Mouse (Mus musculus): ENCODE measurements around the gene Pou3f3. TPM values are rescaled to one million over a fixed set of nuclear protein-coding genes. Genes with fewer than 3 reads are reported as not detected.

Gene Pou3f3
- polyA plus RNA-seq, 1 experiment from 2014 or later, result 7.6 TPM

DNA sequence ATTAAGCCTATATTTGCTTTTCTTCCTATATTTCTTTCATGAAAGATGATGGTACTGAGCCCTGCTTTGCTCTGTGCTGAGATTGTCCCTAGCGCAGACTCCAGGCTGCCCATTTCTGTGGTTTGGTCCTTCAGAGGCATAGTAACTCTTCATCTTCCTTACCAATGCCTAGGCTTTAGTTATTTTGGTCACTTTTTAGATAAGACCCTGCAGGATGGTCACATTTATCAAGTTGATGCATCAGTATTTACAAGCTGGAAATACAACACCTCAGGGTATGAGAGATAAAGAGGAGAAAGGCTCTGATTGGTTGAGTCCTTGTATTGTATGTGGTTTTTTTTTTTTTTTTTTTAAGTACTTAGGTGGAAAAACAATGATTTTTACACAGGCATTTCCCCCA is 5.2 kb downstream of the Pou3f3 start:
- 14% methylated on average over 1 of the region's 1 CpGs for WGBS
- Histone ChIP-seq H3K27me3 (ENCODE audit: insufficient read depth, low read length) (peaks cover 86% of the 10 kb centered on the region), H3K36me3 (ENCODE audit: insufficient read depth, low read length) (no peaks in the 10 kb centered on the region), H3K9ac (replicated peaks; ENCODE audit: low read length) (peak overlapping the region; percentile 61), H3K27ac (ENCODE audit: low read length) (no peak overlapping the region), H3K4me2 (replicated peaks; ENCODE audit: low read depth, low read length) (peak overlapping the region; percentile 48), H3K4me3 (ENCODE audit: low read length) (peak overlapping the region; percentile 41), H3K9me3 (ENCODE audit: low read length) (no peaks in the 10 kb centered on the region), H3K4me1 (ENCODE audit: insufficient read depth, low read length) (peaks cover 13% of the 10 kb centered on the region)
- no peak for ATAC-seq (ENCODE audit: low FRiP score, low TSS enrichment)

GRCm38 (mm10) chr1:42701833-42702611 is 6.5 kb downstream of the Pou3f3 start:
- peak overlapping the region; percentile 48 for H3K4me2 ChIP-seq (replicated peaks; ENCODE audit: low read depth, low read length)
- H3K27ac ChIP-seq (ENCODE audit: low read length), result peak overlapping the region; percentile 34; the same call in 1 of the 2 replicates
- WGBS, result 11% methylated on average over 5 of the region's 5 CpGs
- H3K9me3 ChIP-seq (ENCODE audit: low read length), result no peaks in the 10 kb centered on the region
- H3K4me1 ChIP-seq (ENCODE audit: insufficient read depth, low read length), result peaks cover 13% of the 10 kb centered on the region
- H3K36me3 ChIP-seq (ENCODE audit: insufficient read depth, low read length), result no peaks in the 10 kb centered on the region
- H3K4me3 ChIP-seq (ENCODE audit: low read length), result peak overlapping the region; percentile 32
- ATAC-seq (ENCODE audit: low FRiP score, low TSS enrichment), result no peak
- peaks cover 86% of the 10 kb centered on the region for H3K27me3 ChIP-seq (ENCODE audit: insufficient read depth, low read length)
- H3K9ac ChIP-seq (replicated peaks; ENCODE audit: low read length), result peak overlapping the region; percentile 31; the same call in 1 of the 2 replicates

DNA sequence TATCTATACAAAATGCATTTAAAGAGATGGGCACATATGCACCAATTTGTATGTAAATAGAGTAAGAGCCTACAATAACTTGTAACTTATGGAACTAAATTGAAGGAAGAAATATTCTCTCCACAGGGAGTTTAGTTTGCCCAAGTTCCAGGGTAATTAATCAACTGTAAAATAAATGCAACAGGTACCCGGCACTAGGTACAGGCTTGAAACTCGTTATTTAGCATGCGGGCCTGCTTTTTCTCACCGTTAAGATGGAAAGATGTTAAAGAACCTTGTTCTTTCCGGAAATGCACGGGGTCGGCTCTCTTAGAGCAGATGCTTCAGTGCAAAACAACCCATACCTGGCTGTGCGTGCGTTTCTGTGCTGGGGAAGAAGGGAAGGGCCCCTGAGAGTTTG is 7.4 kb downstream of the Pou3f3 start:
- Histone ChIP-seq H3K9me3 (ENCODE audit: low read length) (no peaks in the 10 kb centered on the region), H3K27me3 (ENCODE audit: insufficient read depth, low read length) (peaks cover 85% of the 10 kb centered on the region), H3K27ac (ENCODE audit: low read length) (peak overlapping the region; percentile 85), H3K36me3 (ENCODE audit: insufficient read depth, low read length) (no peaks in the 10 kb centered on the region), H3K4me1 (ENCODE audit: insufficient read depth, low read length) (peaks cover 6% of the 10 kb centered on the region), H3K4me2 (replicated peaks; ENCODE audit: low read depth, low read length) (peak overlapping the region; percentile 37), H3K4me3 (ENCODE audit: low read length) (peak overlapping the region; percentile 32), H3K9ac (replicated peaks; ENCODE audit: low read length) (peak overlapping the region; percentile 53; the same call in 1 of the 2 replicates)
- no peak; the same call in 1 of the 2 replicates for ATAC-seq (ENCODE audit: low FRiP score, low TSS enrichment)
- 3% methylated on average over 9 of the region's 9 CpGs for WGBS

GRCm38 (mm10) chr1:42703424-42703823 is 7.9 kb downstream of the Pou3f3 start:
- Histone ChIP-seq H3K4me2 (replicated peaks; ENCODE audit: low read depth, low read length) (peak overlapping the region; percentile 37), H3K9ac (replicated peaks; ENCODE audit: low read length) (peak overlapping the region; percentile 53; the same call in 1 of the 2 replicates), H3K9me3 (ENCODE audit: low read length) (no peaks in the 10 kb centered on the region), H3K27me3 (ENCODE audit: insufficient read depth, low read length) (peaks cover 85% of the 10 kb centered on the region), H3K36me3 (ENCODE audit: insufficient read depth, low read length) (no peaks in the 10 kb centered on the region), H3K27ac (ENCODE audit: low read length) (peak overlapping the region; percentile 85), H3K4me3 (ENCODE audit: low read length) (peak overlapping the region; percentile 32), H3K4me1 (ENCODE audit: insufficient read depth, low read length) (peaks cover 4% of the 10 kb centered on the region)
- ATAC-seq (ENCODE audit: low FRiP score, low TSS enrichment), result peak; percentile 33
- WGBS, result 9% methylated on average over 7 of the region's 7 CpGs

DNA sequence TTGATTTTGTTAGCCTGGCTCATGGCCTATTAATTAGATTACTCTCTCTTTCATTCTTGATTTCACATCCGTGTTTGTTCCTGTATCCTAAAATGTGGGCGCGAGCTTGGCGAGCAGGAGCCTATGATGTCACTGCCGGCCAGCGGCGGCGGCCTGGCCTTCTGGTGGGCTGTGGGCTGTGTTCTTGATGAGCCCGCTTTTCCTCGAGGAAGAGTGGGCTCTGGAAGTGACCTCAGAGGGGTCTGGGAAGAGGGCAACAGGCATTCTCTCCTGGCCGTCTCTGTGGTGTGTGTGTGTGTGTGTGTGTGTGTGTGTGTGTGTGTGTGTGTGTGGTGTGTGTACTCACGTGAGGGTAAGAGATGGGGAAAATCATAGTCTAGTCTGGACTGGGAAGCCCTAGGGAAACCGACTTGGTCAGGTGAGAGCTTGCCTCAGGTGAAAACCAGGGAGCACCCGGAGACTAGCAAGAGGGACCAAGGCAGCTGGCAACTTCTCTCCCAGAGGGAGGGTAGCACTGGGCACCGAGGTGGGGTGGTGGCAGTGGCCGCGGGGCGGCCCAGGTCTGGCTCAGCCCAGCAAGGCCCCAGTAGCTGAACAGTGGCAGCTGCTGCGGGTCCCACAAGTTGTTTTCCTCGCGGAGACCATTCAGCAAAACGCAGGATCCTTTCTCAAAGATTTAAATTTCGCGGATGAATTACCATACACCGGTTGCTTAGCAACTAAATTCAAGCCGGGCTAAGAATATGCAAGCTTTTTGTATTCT is 8.5 kb downstream of the Pou3f3 start:
- Histone ChIP-seq H3K27ac (ENCODE audit: low read length) (peak overlapping the region; percentile 85), H3K9ac (replicated peaks; ENCODE audit: low read length) (peak overlapping the region; percentile 53; the same call in 1 of the 2 replicates), H3K4me2 (replicated peaks; ENCODE audit: low read depth, low read length) (peak overlapping the region; percentile 37), H3K27me3 (ENCODE audit: insufficient read depth, low read length) (peaks cover 85% of the 10 kb centered on the region), H3K9me3 (ENCODE audit: low read length) (no peaks in the 10 kb centered on the region), H3K4me1 (ENCODE audit: insufficient read depth, low read length) (no peaks in the 10 kb centered on the region; the same call in 1 of the 2 replicates), H3K36me3 (ENCODE audit: insufficient read depth, low read length) (no peaks in the 10 kb centered on the region), H3K4me3 (ENCODE audit: low read length) (peak overlapping the region; percentile 32)
- peak; percentile 60 for ATAC-seq (ENCODE audit: low FRiP score, low TSS enrichment)
- under 1% methylated on average over 26 of the region's 26 CpGs for whole genome bisulfite sequencing

GRCm38 (mm10) chr1:42704981-42705810 is 9.6 kb downstream of the Pou3f3 start:
- ATAC-seq (ENCODE audit: low FRiP score, low TSS enrichment), result no peak

GRCm38 (mm10) chr1:42705811-42706160 is 10.2 kb downstream of the Pou3f3 start:
- Histone ChIP-seq H3K9me3 (ENCODE audit: low read length) (no peaks in the 10 kb centered on the region), H3K4me3 (ENCODE audit: low read length) (no peak overlapping the region), H3K27me3 (ENCODE audit: insufficient read depth, low read length) (peaks cover 89% of the 10 kb centered on the region), H3K36me3 (ENCODE audit: insufficient read depth, low read length) (no peaks in the 10 kb centered on the region), H3K9ac (replicated peaks; ENCODE audit: low read length) (no peak overlapping the region), H3K4me2 (replicated peaks; ENCODE audit: low read depth, low read length) (peak overlapping the region; percentile 18; the same call in 1 of the 2 replicates), H3K27ac (ENCODE audit: low read length) (peak overlapping the region; percentile 71; the same call in 1 of the 2 replicates), H3K4me1 (ENCODE audit: insufficient read depth, low read length) (peaks cover 5% of the 10 kb centered on the region; the same call in 1 of the 2 replicates)
- no peak for ATAC-seq (ENCODE audit: low FRiP score, low TSS enrichment)
- WGBS, result 4% methylated on average over 8 of the region's 8 CpGs

More at GRCm38 (mm10) chr1:42704981-42705810, 9.6 kb downstream of the Pou3f3 start:
- peaks cover 5% of the 10 kb centered on the region; the same call in 1 of the 2 replicates for H3K4me1 ChIP-seq (ENCODE audit: insufficient read depth, low read length)
- peak overlapping the region; percentile 71; the same call in 1 of the 2 replicates for H3K27ac ChIP-seq (ENCODE audit: low read length)
- peak overlapping the region; percentile 18; the same call in 1 of the 2 replicates for H3K4me2 ChIP-seq (replicated peaks; ENCODE audit: low read depth, low read length)
- 0 out of 2 replicates have a peak overlapping the region, but pooled peaks have one; percentile 20 for H3K9ac ChIP-seq (replicated peaks; ENCODE audit: low read length)
- no peak overlapping the region for H3K4me3 ChIP-seq (ENCODE audit: low read length)
- H3K9me3 ChIP-seq (ENCODE audit: low read length), result no peaks in the 10 kb centered on the region
- H3K36me3 ChIP-seq (ENCODE audit: insufficient read depth, low read length), result no peaks in the 10 kb centered on the region
- 6% methylated on average over 17 of the region's 17 CpGs for WGBS
- peaks cover 88% of the 10 kb centered on the region for H3K27me3 ChIP-seq (ENCODE audit: insufficient read depth, low read length)

- Histone ChIP-seq H3K27me3 (ENCODE audit: insufficient read depth, low read length) (peaks cover 91% of the 10 kb centered on the region), H3K4me3 (ENCODE audit: low read length) (no peak overlapping the region), H3K4me2 (replicated peaks; ENCODE audit: low read depth, low read length) (peak overlapping the region; percentile 4; the same call in 1 of the 2 replicates), H3K9me3 (ENCODE audit: low read length) (no peaks in the 10 kb centered on the region), H3K9ac (replicated peaks; ENCODE audit: low read length) (no peak overlapping the region), H3K4me1 (ENCODE audit: insufficient read depth, low read length) (peaks cover 5% of the 10 kb centered on the region; the same call in 1 of the 2 replicates), H3K36me3 (ENCODE audit: insufficient read depth, low read length) (no peaks in the 10 kb centered on the region), H3K27ac (ENCODE audit: low read length) (peak overlapping the region; percentile 40; the same call in 1 of the 2 replicates)
- ATAC-seq (ENCODE audit: low FRiP score, low TSS enrichment), result no peak
- WGBS, result 1% methylated on average over 5 of the region's 5 CpGs
Observed at GRCm38 (mm10) chr1:42707196-42707595, 11.6 kb downstream of the Pou3f3 start.

- Histone ChIP-seq H3K36me3 (ENCODE audit: insufficient read depth, low read length) (no peaks in the 10 kb centered on the region), H3K4me2 (replicated peaks; ENCODE audit: low read depth, low read length) (no peak overlapping the region), H3K4me1 (ENCODE audit: insufficient read depth, low read length) (peaks cover 5% of the 10 kb centered on the region; the same call in 1 of the 2 replicates), H3K9me3 (ENCODE audit: low read length) (no peaks in the 10 kb centered on the region), H3K4me3 (ENCODE audit: low read length) (no peak overlapping the region), H3K9ac (replicated peaks; ENCODE audit: low read length) (no peak overlapping the region), H3K27ac (ENCODE audit: low read length) (peak overlapping the region; percentile 46; the same call in 1 of the 2 replicates), H3K27me3 (ENCODE audit: insufficient read depth, low read length) (peaks cover 89% of the 10 kb centered on the region)
- no peak for ATAC-seq (ENCODE audit: low FRiP score, low TSS enrichment)
- 8% methylated on average over 4 of the region's 4 CpGs for WGBS
Observed at GRCm38 (mm10) chr1:42707611-42708130, 12.1 kb downstream of the Pou3f3 start.
